24 mouse cellular contexts compared by ENCODE assay signal in the genomic region with DNA sequence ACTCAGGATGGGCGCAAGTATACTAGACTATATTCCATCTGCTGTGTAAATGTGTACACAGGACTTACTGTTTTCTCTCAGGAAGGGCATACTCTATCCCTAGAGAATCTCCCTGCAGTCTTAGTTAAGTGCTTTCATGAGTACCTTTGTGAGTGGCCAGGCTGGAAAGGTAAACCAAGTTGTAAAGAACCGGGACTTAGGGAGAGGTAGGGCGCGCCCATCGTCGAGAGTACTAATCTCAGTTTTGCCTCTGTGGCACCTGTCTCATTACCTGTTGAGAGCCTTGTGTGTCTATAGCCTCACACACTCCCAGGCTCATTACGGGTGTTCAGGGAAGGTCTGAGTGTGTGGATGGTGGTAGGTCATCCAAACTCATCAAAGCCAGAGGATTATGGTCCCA. TPM values are rescaled to one million over a fixed set of nuclear protein-coding genes. Genes with fewer than 3 reads are reported as not detected.
"Had no signal": no experiment of that assay in that cellular context is flagged by ENCODE, and none has a peak within 500 bp of the region (broad histone marks: within the 10 kb centered on the region; RNA-seq: fewer than 3 reads in every experiment).

No protein-coding gene starts in this region.

- H3K4me2 ChIP-seq: heart, embryonic 12.5 days; hindbrain, embryonic 13.5 days; hindbrain, embryonic 15.5 days; kidney, embryonic 15.5 days; limb, embryonic 13.5 days; limb, embryonic 15.5 days had no signal

- ATAC-seq: forebrain, postnatal 0 days; hindbrain, postnatal 0 days; intestine, embryonic 16.5 days had no signal

- DNase-seq: forebrain, postnatal 0 days; gastrocnemius, postnatal 14 days; gastrocnemius, postnatal 36 days; heart, adult 18-20 months; heart, postnatal 10 days; heart, postnatal 36 days; kidney, adult 11 months; kidney, postnatal 36 days; layer of hippocampus, adult 9-11 months; layer of hippocampus, postnatal 36 days; left cerebral cortex, postnatal 4 days had no signal

- H3K9me3 ChIP-seq: heart, embryonic 10.5 days; hindbrain, embryonic 13.5 days; hindbrain, embryonic 15.5 days; kidney, embryonic 15.5 days; limb, embryonic 13.5 days; limb, embryonic 15.5 days had no signal

- H3K36me3 ChIP-seq: heart, embryonic 10.5 days; heart, embryonic 12.5 days; hindbrain, embryonic 13.5 days; hindbrain, embryonic 15.5 days; kidney, embryonic 15.5 days; limb, embryonic 13.5 days; limb, embryonic 15.5 days had no signal

- H3K27ac ChIP-seq: heart, embryonic 10.5 days; hindbrain, embryonic 13.5 days; hindbrain, embryonic 15.5 days; hindbrain, postnatal 0 days; kidney, embryonic 15.5 days; kidney, postnatal 0 days; limb, embryonic 13.5 days; limb, embryonic 15.5 days had no signal

- H3K27me3 ChIP-seq: heart, embryonic 12.5 days; kidney, embryonic 15.5 days; limb, embryonic 13.5 days; limb, embryonic 15.5 days had no signal

- H3K9ac ChIP-seq: forebrain, postnatal 0 days; heart, embryonic 12.5 days; hindbrain, embryonic 13.5 days; hindbrain, embryonic 15.5 days; kidney, embryonic 15.5 days; limb, embryonic 13.5 days; limb, embryonic 15.5 days had no signal

- H3K4me3 ChIP-seq: heart, embryonic 10.5 days; heart, embryonic 12.5 days; hindbrain, embryonic 13.5 days; hindbrain, embryonic 15.5 days; kidney, embryonic 15.5 days; limb, embryonic 13.5 days; limb, embryonic 15.5 days had no signal

- H3K4me1 ChIP-seq: heart, embryonic 10.5 days; heart, embryonic 12.5 days; kidney, embryonic 15.5 days; limb, embryonic 15.5 days had no signal

RNA-seq across cellular contexts. Expression of a gene that starts 52.1 kb away (rescaled TPM):
- total RNA-seq: heart, adult 18-20 months; heart, postnatal 36 days; layer of hippocampus, adult 18-20 months; layer of hippocampus, adult 8-10 months; layer of hippocampus, postnatal 36 days; left cerebral cortex, adult 18-20 months had no signal
- polyA plus RNA-seq: forebrain, postnatal 0 days; hindbrain, postnatal 0 days had no signal
